Mouse (Mus musculus): ENCODE results near the gene Tex30.
"Not testable (repeated sequence)": the region's sequence is repeated elsewhere in the genome, so short reads cannot be mapped to it uniquely, and the experiment has no call there.

Tex30 gene

GRCm38 (mm10) chr1:44102259-44102717, at the start of gene Tex30:
TSS of gene Tex30 (minus strand) at chr1:44102441.
- peak; percentile 94 for DNase-seq (ENCODE audit: extremely low spot score, low spot score)

DNA sequence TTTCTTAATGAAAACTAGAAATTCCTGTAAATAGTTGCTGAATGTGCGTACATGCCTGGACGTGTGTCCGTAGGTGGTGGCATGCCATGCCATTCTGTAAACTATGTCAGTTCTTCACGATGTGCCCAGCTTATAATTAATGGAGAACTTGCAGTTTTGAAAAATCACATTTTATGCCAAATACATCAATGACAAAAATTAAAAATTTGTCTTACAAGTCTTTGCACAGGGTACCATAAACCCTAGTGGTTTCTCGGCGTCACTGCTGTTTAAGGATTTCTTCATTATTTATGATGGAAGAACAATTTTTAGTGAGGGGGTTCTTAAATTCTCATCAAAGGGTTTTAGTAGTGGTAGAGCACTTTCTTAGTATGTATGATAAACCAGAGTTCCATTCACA, 46.5 kb upstream of the Tex30 start:
- DNase-seq (ENCODE audit: extremely low spot score, low spot score), result no peak

DNA sequence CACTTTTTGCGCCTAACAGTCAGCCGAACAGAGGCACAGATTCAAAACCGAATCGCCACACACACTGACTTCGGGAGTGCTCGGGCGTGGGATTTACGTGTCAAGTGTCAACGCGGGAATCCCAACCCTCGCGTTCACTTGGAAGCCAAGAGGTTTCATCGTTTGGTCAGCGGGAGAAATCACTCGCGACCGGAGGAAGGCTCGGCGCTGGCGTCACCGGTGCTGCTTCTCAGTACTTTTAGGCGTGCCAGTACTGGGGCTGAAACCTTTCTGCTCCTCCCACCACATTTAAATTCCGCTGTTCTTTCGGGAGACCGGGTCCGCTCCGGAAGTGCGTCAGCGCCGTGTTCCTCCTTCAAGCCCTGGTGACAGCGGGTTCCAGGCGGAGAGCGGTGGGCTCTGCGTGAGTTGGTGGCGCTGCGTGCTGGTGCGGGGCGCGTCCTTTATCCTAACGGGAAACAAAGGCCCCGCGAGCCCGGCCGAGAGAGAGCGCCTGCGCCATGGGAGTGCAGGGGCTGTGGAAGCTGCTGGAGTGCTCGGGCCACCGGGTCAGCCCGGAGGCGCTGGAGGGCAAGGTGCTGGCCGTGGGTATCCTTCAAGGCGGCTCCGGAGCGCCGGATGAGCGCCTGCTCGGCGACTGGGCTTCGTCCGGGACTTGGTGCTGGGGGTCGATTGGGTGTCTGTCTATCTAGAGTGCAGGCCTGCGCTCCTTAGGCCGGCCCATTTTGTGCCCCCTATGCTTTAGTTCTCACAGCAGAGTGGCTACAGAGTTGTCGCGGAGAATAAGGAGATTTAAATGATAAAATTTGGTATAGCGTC, 45.5 kb upstream of the Tex30 start, which contains the start of gene Ercc5:
TSS of gene Ercc5 (plus strand) at position 182 of the 819 bp plus-strand sequence.
- DNase-seq (ENCODE audit: extremely low spot score, low spot score), result peak; percentile 92

DNA sequence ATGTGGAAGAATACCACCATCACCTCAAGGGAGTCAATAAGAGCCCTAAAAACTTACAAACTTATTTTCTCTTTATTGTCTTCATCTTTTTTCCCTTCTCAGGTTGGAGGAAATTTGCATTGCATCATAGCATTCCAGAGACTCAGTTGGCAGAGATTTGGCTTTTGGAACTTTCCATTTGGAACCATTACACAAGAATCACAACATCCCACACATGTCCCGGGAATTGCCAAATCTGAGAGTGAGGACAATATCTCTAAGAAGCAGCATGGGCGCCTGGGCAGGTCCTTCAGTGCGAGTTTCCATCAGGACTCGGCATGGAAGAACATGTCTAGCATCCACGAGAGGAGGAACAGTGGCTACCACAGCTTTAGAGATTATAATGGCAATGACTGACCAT, 40.5 kb upstream of the Tex30 start:
- DNase-seq (ENCODE audit: extremely low spot score, low spot score), result no peak

DNA sequence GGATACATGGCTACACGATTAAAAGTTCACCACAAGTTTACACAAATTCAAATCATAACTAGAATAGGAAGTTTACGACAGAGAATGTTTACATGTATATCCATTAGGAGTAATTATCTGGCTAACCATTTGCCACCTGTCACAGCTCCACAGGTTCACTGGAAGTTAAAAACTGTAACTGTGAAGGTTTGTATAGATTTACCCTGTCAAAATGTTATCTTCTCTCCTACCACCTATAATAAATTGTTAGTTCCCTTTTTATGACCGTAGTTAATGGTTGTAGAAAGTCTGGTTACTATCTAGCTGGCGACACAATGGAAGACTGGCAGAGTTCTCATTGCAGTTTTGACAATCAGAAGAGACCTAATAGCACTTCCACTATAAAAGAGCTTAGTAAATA, 38.0 kb upstream of the Tex30 start:
- no peak for DNase-seq (ENCODE audit: extremely low spot score, low spot score)

GRCm38 (mm10) chr1:44129929-44130581, 27.8 kb upstream of the Tex30 start:
- DNase-seq (ENCODE audit: extremely low spot score, low spot score), result no peak

DNA sequence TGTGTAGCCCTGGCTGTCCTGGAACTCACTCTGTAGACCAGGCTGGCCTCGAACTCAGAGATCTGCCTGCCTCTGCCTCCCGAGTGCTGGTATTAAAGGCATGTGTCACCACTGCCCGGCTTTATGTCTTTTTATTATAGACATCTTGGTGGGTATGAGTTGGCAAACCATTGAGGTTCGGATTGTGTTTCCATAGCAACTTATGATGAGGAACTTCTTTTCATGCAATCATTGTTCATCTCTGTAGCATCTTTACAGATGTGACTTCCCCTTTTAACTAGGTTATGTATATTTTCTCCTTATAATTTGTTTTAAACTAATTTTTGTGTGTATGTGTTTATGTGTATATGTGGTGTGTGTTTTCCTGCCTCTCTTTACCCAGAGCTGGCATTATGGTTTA, 23.3 kb upstream of the Tex30 start:
- DNase-seq (ENCODE audit: extremely low spot score, low spot score), result no peak

DNA sequence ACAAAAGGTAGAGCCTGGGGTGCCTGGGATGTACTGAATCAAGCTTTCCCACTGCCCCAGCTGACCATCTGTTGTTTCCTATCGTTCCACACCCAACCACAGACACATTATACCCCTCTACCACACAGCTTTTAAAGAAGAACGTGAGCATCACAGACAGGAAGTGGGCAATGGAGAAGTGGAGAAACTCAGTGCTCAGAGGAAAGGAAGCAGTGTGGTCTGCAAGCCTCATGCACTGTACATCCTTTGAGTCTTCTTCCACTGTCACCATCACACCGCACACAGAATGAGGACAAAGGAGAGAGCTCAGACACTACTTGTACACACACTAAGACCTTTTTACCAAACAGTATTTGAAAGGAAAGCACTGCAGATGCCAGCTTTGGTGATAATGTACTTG, 20.0 kb upstream of the Tex30 start:
- DNase-seq (ENCODE audit: extremely low spot score, low spot score), result no peak

DNA sequence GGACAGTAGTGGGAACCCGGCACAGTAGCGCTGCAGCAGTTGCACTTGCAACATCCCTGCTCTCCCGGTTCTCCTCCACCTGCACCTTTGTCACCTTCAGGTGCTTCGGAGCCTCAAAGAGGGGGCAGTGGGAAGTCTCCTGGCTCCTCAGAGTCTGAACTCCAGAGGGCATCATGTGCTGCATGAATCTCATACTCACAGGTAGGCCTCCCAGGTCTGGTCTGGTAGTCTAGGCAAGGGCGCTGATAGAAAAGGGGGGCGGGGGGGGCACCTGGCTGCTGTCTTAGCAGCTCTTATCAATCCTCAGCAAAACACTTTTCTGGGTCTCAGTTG, 17.8 kb upstream of the Tex30 start:
- DNase-seq (ENCODE audit: extremely low spot score, low spot score), result no peak

DNA sequence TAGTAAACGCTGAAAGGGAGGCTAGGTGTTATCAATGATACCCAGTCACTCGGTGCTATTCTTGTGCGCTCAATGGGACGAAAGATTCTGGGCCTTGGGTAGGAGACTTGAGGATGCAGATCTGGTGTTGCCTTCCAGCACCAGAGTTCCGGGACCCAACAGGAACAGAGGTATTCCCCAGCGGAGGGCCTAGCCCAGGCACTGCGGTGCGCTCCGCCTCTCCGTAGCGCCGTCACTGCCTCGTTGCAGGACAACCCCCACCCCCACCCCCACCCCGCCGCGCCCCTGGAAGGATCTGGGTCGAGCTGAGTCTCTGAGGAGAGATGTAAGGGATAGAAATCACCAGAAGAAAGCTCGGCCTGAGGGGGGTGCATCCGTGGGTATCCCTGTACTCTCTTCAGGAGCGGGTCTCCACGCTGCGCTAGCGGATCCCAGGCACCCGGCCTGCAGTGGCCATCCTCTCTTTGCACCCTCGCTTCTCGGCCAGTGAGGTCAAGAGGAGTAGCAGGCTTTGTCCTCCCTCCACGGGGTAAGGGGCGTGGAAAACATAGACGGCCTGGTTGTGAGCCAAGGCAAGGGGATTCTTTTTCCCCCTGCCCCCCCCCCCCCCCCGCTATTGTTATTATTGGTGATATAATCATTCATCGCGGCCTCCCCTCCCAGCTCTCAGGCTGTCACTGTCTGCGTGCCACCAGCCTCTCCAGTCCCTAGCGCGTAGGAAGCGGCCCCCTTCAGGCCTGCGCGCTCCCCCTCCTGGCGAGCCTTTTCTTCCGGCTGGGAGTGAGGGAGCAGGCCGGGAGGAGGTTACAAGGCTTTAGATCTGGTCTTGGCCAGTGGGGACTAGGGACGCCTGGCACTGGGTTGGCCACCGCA, 17.2 kb upstream of the Tex30 start:
- peak; percentile 86 for DNase-seq (ENCODE audit: extremely low spot score, low spot score)

- DNase-seq (ENCODE audit: extremely low spot score, low spot score), result peak; percentile 84
Measured at GRCm38 (mm10) chr1:44118239-44119054, 16.2 kb upstream of the Tex30 start, which contains the start of the genes Kdelc1 and Bivm. TSS of gene Kdelc1 (minus strand) at chr1:44118808. TSS of gene Bivm (plus strand) at chr1:44118957.

DNA sequence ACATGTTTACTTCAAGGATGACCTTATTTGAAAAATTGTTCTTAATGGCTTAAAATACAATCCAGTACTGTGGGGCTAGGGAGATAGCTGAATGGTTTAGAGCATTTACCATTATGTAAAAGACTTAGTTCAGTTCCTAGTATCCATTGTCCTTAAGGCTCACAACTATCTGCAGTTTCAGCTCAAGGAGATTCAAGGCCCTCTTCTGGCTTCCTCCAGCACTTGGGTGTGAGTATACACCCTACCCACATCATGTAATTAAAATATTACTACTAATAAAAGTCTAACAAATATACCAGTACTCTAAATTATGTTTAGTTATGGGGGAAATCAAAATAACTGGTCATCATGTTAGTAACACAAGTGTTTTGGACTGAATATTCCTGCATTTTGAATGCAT, 15.3 kb upstream of the Tex30 start:
- DNase-seq (ENCODE audit: extremely low spot score, low spot score), result no peak

GRCm38 (mm10) chr1:44102939-44103338, 698 bp upstream of the Tex30 start:
- DNase-seq (ENCODE audit: extremely low spot score, low spot score), result peak; percentile 30

DNA sequence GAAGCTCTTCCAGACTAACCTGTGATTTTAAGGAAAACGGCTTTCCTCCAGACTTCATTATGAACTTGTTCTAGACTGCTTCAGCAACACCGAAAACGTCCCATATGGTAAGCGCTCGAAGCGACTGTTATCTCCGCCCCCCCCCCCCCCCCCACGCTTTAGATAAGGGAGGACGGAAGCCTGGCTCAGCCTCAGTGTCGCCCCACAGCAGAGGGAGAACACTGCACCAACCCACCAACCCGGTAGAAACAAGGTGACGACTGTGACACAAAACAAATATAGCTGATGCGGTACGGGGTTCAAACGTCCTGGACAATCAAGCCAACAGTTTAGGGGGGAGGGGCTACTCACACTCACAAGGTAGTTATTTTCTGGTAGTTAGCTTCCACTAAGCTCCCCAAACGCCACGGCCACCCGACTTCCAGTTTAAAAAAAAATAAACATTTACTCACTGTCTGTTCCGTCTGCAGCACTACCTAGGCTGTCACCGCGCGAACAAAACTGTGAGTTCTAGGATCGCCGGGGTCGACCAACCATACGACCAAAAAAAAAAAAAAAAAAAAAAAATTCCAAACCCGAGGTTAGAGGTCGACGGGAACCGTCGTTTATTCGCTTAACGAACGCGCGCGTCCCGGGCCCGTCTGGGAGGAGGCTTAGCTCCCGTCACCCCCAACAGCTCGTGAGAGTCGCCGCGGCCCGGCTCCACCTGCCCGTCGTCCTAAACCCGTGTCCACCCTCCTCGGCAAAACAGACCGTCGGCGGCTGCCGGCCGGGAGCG, 604 bp downstream of the Tex30 start:
- DNase-seq (ENCODE audit: extremely low spot score, low spot score), result peak; percentile 56

GRCm38 (mm10) chr1:44064625-44065024, 37.6 kb downstream of the Tex30 start:
- DNase-seq (ENCODE audit: extremely low spot score, low spot score), result no peak

DNA sequence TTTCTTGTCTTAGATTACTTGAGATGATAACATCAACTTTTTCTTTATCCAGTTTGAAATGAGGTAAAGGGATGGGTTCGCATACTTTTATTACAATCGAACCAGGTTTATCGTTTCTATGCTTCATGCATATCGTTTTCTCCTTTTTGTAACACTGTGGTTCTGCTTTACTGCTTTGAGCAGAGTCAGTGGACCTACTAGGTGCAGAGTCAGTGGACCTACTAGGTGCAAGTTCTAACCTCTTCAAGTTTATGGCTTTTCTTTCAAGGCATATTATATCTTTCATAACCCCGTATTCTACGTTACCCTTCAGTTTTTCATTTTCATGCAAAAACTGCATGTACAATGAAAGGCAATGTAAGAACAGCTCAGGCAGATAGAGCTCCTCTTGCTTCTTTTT, 38.8 kb downstream of the Tex30 start:
- no peak for DNase-seq (ENCODE audit: extremely low spot score, low spot score)

DNA sequence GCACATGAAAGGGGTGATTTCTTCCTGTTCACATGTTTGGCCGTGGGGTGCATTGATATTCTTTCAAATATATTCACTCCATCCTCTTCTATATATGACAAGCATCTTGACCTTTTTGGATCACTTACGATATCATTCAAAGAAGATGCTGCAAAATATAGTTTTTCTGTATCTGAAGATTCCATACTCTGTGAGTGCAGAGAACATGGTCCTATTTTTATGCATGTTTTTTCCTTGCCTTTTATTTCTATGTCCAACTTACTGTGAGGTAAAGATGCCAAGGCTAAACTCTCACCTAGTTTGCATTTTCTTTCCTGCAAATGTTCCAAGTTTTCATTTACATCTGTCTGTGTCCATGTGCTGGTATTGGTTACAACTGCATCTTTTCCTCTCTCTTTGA, 40.4 kb downstream of the Tex30 start, which contains the start of gene Gm8251:
TSS of gene Gm8251 (minus strand) at position 101 of the 400 bp plus-strand sequence.
- DNase-seq (ENCODE audit: extremely low spot score, low spot score), result no peak

GRCm38 (mm10) chr1:44057805-44058204, 44.4 kb downstream of the Tex30 start:
- no peak for DNase-seq (ENCODE audit: extremely low spot score, low spot score)

GRCm38 (mm10) chr1:44046556-44046955, 55.7 kb downstream of the Tex30 start:
- no peak for DNase-seq (ENCODE audit: extremely low spot score, low spot score)

GRCm38 (mm10) chr1:44045689-44046088, 56.6 kb downstream of the Tex30 start:
- not testable (repeated sequence) for DNase-seq (ENCODE audit: extremely low spot score, low spot score)
